Mouse (Mus musculus) lung, embryonic 16.5 days (tissue): ENCODE data around the gene Wdr64. TPM values are rescaled to one million over a fixed set of nuclear protein-coding genes. Genes with fewer than 3 reads are reported as not detected.

Experiments used
- ATAC-seq: fragments of 200-750 bp; cut with Nextera tagmentation; 2 replicates; pipeline ENCODE4 v1.8.0; 2017; ENCODE audit warnings: low read depth, mild to moderate bottlenecking, moderate library complexity
- H3K27ac ChIP-seq: fragments of 300-500 bp; sonication (generic); 2 replicates; pipeline ENCODE4 v1.5.1; 2014; ENCODE audit warnings: mild to moderate bottlenecking, control low read depth, low read length
- H3K27me3 ChIP-seq: fragments of 300-500 bp; sonication (generic); 2 replicates; pipeline ENCODE4 v1.6.1; 2014; ENCODE audit warnings: low read depth, low read length, mixed read lengths; ENCODE audit not compliant: control insufficient read depth, insufficient read depth
- H3K36me3 ChIP-seq: fragments of 300-500 bp; sonication (generic); 2 replicates; pipeline ENCODE4 v1.6.1; 2014; ENCODE audit warnings: low read length; ENCODE audit not compliant: control insufficient read depth, insufficient read depth
- H3K4me1 ChIP-seq: fragments of 300-500 bp; sonication (generic); replicated peaks from 2 replicates; pipeline ENCODE4 v1.6.1; 2014; ENCODE audit warnings: low read length, mixed read lengths; ENCODE audit not compliant: control insufficient read depth, insufficient read depth
- H3K4me2 ChIP-seq: fragments of 300-500 bp; sonication (generic); 2 replicates; pipeline ENCODE4 v1.6.1; 2014; ENCODE audit warnings: low read depth, low read length, control low read depth
- H3K4me3 ChIP-seq: fragments of 300-500 bp; sonication (generic); 2 replicates; pipeline ENCODE4 v1.5.1; 2014; ENCODE audit warnings: mild to moderate bottlenecking, low read length, control low read depth
- H3K9ac ChIP-seq: fragments of 300-500 bp; sonication (generic); 2 replicates; pipeline ENCODE4 v1.6.1; 2014; ENCODE audit warnings: low read length, control low read depth
- H3K9me3 ChIP-seq: fragments of 300-500 bp; sonication (generic); 2 replicates; pipeline ENCODE4 v1.6.1; 2016; ENCODE audit warnings: low read length; ENCODE audit not compliant: control insufficient read depth
- WGBS: fragments of 180-500 bp; shearing (Covaris S2); extraction: QIAGEN DNeasy Blood & Tissue Kit; methylation state at CpG from one replicate; pipeline ENCODE4 v1.1.7; 2014; 5-methylcytosine and 5-hydroxymethylcytosine counted together
- polyA plus RNA-seq: library from polyadenylated mRNA; unstranded; fragments of >200 nt; fragmentation: Nextera tagmentation; extraction: Ambion mirVana; gene quantifications from 2 replicates; pipeline ENCODE4 v1.2.1, GENCODE M21; 2015

Wdr64 gene
- polyA plus RNA-seq, 1 experiment from 2014 or later = not detected

DNA sequence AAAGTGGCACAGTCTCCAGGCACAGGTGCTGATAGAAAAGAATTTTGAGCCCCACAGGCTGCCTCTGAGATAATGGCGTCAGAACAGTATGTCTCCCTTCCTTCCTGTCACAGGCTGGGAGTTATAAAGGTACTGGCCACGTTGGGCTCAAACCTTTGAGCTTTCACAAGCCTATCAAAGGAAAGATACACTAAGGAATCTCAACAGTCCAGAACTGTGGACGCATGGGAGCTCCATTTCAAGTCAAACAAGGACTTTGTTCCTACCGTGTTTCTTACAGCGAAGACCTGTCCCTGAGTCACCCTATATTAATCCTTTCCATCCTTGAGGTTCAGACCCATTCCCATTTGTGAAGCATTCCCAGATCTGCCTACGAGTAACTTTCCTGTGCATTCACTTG, 20.9 kb upstream of the Wdr64 start:
- WGBS = 74% methylated on average over 6 of the region's 6 CpGs
- H3K9me3 ChIP-seq = no peaks in the 10 kb centered on the region

DNA sequence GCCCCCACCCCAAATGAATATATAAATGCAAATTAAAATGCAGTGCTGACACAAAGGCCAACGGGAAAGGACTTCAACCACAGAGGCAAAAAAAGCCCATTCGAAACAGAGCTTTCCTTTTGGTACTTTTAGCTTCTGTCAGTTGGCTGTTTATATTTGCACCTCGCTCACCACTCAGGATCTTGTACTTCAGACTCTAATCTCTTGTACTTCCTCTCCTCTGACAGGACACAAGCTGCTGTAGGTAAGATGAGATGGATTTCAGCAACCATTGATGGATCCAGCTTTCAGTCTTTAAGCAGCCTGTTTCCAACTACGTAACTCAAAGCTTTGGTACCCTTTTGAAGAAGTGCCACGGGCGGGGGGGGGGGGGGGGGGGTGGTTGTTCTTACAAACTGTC, 17.4 kb upstream of the Wdr64 start:
- no peak for ATAC-seq
- Histone ChIP-seq H3K36me3 (no peaks in the 10 kb centered on the region), H3K9me3 (no peaks in the 10 kb centered on the region), H3K4me1 (no peaks in the 10 kb centered on the region), H3K27ac (no peak overlapping the region), H3K9ac (no peak overlapping the region), H3K4me3 (no peak overlapping the region), H3K27me3 (no peaks in the 10 kb centered on the region), H3K4me2 (no peak overlapping the region)
- WGBS = 75% methylated on average over 5 of the region's 6 CpGs

More for the DNA sequence above, 20.9 kb upstream of the Wdr64 start:
- no peaks in the 10 kb centered on the region for H3K4me1 ChIP-seq
- H3K4me2 ChIP-seq = no peak overlapping the region
- no peaks in the 10 kb centered on the region for H3K27me3 ChIP-seq
- no peak overlapping the region for H3K27ac ChIP-seq
- no peak for ATAC-seq
- H3K9ac ChIP-seq = no peak overlapping the region
- H3K4me3 ChIP-seq = no peak overlapping the region
- no peaks in the 10 kb centered on the region for H3K36me3 ChIP-seq

DNA sequence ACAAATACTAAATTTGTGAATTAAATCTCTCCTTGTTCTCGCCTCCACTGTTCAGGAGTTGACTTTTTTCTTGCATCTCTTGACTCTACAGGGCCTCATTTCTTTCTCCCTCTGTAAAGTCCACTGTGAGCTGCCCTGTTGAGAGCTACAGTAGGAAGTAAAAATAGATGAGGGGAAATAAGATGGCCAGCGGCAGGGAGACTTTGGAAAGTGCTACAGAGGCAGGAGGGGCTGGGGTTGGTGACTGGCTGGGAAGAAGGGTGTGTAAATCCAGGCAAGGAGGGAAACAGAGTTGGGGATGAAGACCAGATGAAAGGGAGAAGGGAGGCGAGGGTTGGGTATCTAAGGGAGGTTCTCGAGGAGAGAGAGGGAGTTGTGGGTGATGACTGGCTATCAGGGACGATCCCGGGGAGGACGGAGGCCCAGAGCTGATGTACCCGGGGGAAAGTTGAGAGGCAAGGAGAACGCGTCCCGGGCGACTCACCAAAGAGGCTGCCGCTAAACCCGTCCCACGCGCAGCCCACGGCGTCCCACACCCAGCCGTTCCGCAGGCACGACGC, 6.6 kb upstream of the Wdr64 start:
- 1% methylated on average over 22 of the region's 22 CpGs for WGBS
- Histone ChIP-seq H3K27ac (peak overlapping the region; percentile 86), H3K4me1 (peaks cover 6% of the 10 kb centered on the region; the same call in 1 of the 2 replicates), H3K27me3 (no peaks in the 10 kb centered on the region), H3K4me3 (peak overlapping the region; percentile 80), H3K36me3 (no peaks in the 10 kb centered on the region), H3K9ac (peak overlapping the region; percentile 87), H3K4me2 (peak overlapping the region; percentile 96), H3K9me3 (no peaks in the 10 kb centered on the region)
- no peak for ATAC-seq

DNA sequence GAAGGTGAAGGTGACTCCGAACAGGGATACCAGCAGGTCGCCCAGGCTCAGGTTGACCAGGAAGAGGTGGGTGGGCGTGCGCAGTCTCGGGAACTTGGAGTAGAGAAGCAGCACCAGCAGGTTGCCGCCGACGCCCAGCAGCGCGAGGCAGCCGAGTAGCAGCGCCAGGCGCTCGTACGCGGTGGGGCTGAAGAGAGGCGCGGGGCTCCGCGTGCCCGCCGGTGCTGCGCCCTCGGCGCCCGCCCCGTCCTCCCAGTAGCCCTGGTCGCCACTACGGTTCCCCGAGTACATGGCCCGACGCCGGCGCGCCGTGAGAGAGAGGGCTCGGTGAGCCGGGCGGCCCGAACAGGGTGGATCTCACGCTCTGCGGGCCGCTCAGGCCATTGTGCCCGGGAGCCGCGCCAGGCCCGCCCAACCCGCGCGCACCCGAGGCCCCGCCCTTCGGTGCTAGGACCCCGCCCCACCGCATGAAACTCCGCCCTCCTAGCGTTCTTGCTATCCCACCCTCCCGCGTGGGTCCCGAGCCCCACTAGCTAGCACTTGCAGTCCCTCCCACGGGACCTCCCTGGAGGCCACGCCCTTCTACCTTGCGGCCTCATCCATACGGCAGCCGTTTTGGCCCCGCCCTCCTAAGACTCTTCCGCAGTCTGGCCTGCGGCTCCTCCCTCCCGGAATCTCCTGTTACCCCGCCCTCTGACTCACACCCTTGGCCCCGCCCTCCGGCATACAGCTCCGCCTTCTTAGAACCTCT, 6.0 kb upstream of the Wdr64 start, which contains the start of the genes Opn3 and Chml:
Gene Opn3 (minus strand): TSS at position 531 of the 751 bp plus-strand sequence.
Gene Chml (minus strand): TSS at position 656 of the 751 bp plus-strand sequence.
- peak; percentile 99 for ATAC-seq
- H3K9me3 ChIP-seq = no peaks in the 10 kb centered on the region

DNA sequence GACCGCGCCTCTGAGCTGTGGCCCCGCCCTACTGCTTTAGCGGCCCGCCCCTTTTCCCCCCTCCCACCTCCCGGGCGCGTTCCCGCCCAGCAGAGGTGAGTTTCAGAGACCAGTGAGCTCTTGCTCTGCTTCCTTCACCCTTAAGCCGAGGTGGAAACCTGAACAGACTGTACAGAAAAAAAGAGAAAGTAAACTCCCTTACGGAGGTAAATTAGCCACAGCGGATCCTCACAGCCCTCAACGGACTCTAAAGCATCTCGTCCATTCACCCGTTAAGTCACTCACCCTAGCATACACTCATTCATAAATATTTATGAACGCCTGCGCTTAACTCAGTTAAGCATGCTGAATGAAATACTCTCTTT, 5.4 kb upstream of the Wdr64 start:
- WGBS = 0% methylated on average over 17 of the region's 17 CpGs
- ATAC-seq = no peak
- no peaks in the 10 kb centered on the region for H3K27me3 ChIP-seq
- peak overlapping the region; percentile 60 for H3K9ac ChIP-seq
- H3K4me1 ChIP-seq = peaks cover 6% of the 10 kb centered on the region; the same call in 1 of the 2 replicates
- H3K4me3 ChIP-seq = peak overlapping the region; percentile 80
- H3K36me3 ChIP-seq = no peaks in the 10 kb centered on the region
- H3K9me3 ChIP-seq = no peaks in the 10 kb centered on the region
- peak overlapping the region; percentile 67 for H3K4me2 ChIP-seq
- H3K27ac ChIP-seq = no peak overlapping the region

More for the DNA sequence above, 6.0 kb upstream of the Wdr64 start, which contains the start of the genes Opn3 and Chml:
- peak within 1 kb of the TSS; percentile 87 for H3K9ac ChIP-seq
- peaks cover 6% of the 10 kb centered on the region; the same call in 1 of the 2 replicates for H3K4me1 ChIP-seq
- peak within 1 kb of the TSS; percentile 96 for H3K4me2 ChIP-seq
- H3K36me3 ChIP-seq = no peaks in the 10 kb centered on the region
- no peaks in the 10 kb centered on the region for H3K27me3 ChIP-seq
- WGBS = under 1% methylated on average over 73 of the region's 73 CpGs
- H3K4me3 ChIP-seq = peak within 1 kb of the TSS; percentile 80
- peak within 1 kb of the TSS; percentile 86 for H3K27ac ChIP-seq

DNA sequence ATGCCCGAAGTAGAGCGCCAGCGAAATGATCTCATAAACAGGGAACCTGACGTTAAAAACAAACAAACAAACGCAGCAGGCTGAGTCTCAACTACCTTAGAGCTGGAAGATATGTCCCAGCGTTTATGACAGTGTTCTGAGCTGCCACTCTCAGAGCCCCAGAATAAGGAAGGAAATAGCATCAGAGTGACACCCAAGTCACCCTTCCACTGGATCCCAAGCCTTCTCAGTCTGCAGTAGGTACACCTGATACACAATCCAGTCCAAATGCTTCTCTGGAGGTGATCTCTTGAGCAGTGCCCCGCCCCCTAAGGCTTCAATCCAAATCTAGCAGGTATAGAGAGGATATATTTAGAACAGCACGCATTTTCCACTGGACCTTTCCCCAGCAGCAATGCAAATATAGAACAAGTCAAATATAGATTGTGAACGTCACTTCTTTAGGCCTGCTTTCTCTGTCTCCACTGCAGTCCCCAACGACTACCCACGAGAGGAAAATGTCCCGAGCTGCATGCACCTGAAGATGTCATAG, 4.9 kb upstream of the Wdr64 start:
- ATAC-seq = no peak
- no peak overlapping the region for H3K27ac ChIP-seq
- H3K36me3 ChIP-seq = no peaks in the 10 kb centered on the region
- peak overlapping the region; percentile 60 for H3K9ac ChIP-seq
- H3K4me2 ChIP-seq = peak overlapping the region; percentile 67
- peaks cover 6% of the 10 kb centered on the region; the same call in 1 of the 2 replicates for H3K4me1 ChIP-seq
- peak overlapping the region; percentile 80 for H3K4me3 ChIP-seq
- H3K9me3 ChIP-seq = no peaks in the 10 kb centered on the region
- 22% methylated on average over 12 of the region's 12 CpGs for WGBS
- H3K27me3 ChIP-seq = no peaks in the 10 kb centered on the region

DNA sequence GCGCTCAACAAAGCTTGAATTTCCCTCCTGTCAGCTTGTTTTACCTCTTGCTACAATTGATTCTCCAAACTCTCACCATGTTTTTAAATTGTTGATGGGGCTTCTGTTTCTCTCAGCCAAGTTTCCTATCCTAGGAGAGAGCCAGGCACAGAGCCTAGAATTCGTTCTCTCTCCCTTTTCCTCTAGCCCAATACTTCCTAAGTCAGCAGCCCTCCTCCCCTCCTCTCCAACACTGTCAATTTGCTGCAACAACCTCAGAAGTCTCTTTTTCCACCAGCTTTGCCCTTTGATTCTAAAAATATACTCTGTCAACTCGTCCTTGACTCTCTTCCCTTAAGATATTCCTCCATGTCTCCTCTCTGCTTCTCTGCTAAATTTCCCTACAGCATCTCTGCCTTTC, 982 bp downstream of the Wdr64 start:
- no peak for ATAC-seq
- no peaks in the 10 kb centered on the region for H3K36me3 ChIP-seq
- H3K9ac ChIP-seq = no peak overlapping the region
- WGBS = 49% methylated on average over 3 of the region's 3 CpGs
- no peaks in the 10 kb centered on the region; the same call in 1 of the 2 replicates for H3K9me3 ChIP-seq
- no peaks in the 10 kb centered on the region for H3K4me1 ChIP-seq
- H3K27ac ChIP-seq = no peak overlapping the region
- no peak overlapping the region for H3K4me2 ChIP-seq
- no peaks in the 10 kb centered on the region for H3K27me3 ChIP-seq
- no peak overlapping the region for H3K4me3 ChIP-seq

DNA sequence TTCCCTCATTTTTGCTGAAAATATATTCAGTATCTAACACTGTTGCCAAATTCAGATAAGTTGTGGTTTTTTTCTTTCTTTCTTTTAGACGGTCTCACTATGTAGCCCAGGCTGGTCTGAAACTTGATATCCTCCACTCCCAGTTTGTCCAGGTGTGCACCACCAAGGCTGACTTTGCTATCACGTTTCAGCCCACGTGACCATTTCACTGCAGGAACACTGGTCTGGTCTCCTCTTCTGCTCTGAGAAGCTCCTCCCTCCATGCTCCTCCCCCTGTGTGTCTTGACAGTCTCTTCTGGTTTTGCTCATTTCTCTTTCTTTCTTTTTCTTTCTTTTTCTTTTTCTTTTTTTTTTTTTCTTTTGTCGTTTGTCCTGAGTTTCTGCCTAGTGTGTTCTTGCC, 1.4 kb downstream of the Wdr64 start:
- Histone ChIP-seq H3K4me2 (no peak overlapping the region), H3K9ac (no peak overlapping the region), H3K9me3 (no peaks in the 10 kb centered on the region; the same call in 1 of the 2 replicates), H3K27ac (no peak overlapping the region), H3K27me3 (no peaks in the 10 kb centered on the region), H3K4me1 (no peaks in the 10 kb centered on the region), H3K36me3 (no peaks in the 10 kb centered on the region), H3K4me3 (no peak overlapping the region)
- WGBS = 26% methylated on average over 4 of the region's 4 CpGs
- no peak for ATAC-seq

DNA sequence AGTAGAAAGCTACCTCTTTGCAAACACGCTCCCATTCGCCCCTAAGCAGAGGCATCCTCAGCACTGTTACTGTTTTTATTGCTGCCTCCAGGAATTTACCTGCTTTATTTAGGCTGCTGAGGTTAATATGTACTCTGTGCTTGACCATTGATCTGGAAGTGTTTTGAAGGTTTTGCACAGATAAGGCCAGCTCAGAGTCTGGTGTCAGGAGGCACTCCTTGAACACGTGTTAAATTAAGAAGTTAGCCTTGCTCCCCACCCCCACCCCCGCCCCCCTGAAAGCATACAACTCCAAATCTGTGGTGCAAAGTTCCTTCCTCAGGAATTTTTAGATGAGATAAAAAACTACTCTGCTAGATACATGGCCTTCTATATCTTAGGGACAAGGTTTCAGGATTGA, 2.8 kb downstream of the Wdr64 start:
- no peak for ATAC-seq
- Histone ChIP-seq H3K27ac (no peak overlapping the region), H3K27me3 (no peaks in the 10 kb centered on the region), H3K9ac (no peak overlapping the region), H3K36me3 (no peaks in the 10 kb centered on the region), H3K9me3 (no peaks in the 10 kb centered on the region; the same call in 1 of the 2 replicates), H3K4me2 (no peak overlapping the region), H3K4me1 (no peaks in the 10 kb centered on the region), H3K4me3 (no peak overlapping the region)
- WGBS = 49% methylated on average over 4 of the region's 4 CpGs
